In genomic region chr14:75130501-75131318, GRCm38 (mm10) we compare ENCODE assay signal across 7 mouse cellular contexts. TPM values are rescaled to one million over a fixed set of nuclear protein-coding genes. Genes with fewer than 3 reads are reported as not detected.
DNase-seq lines count a peak whose midpoint lies in the region; ATAC-seq and TF ChIP-seq lines count a peak whose summit lies in the region.

Gene Lrrc63 (minus strand): TSS chr14:75130881.
Gene Lcp1 (plus strand): TSS chr14:75131101.

- peak within 1 kb of the TSS; percentile 83 for H3K27ac ChIP-seq in embryonic facial prominence, embryonic 10.5 days (replicated peaks)
- no peak within 1 kb of the TSS for H3K27ac ChIP-seq in limb, embryonic 11.5 days (replicated peaks; ENCODE audit: low read depth, low read length)
- peak within 1 kb of the TSS; percentile 69 for H3K27ac ChIP-seq in midbrain, embryonic 13.5 days
- peak within 1 kb of the TSS; percentile 21; the same call in 1 of the 2 replicates for H3K27ac ChIP-seq in small intestine, adult 2 months (ENCODE audit: insufficient read depth, low read depth, low read length)

- WGBS in embryonic facial prominence, embryonic 10.5 days, result under 1% methylated on average over 42 of the region's 42 CpGs
- 0% methylated on average over 37 of the region's 42 CpGs for WGBS in limb, embryonic 11.5 days
- WGBS in midbrain, embryonic 13.5 days, result 0% methylated on average over 39 of the region's 42 CpGs
- 1% methylated on average over 42 of the region's 42 CpGs for WGBS in small intestine, adult 2 months

- ATAC-seq in limb, embryonic 11.5 days (ENCODE audit: insufficient number of reproducible peaks, low FRiP score, low TSS enrichment, low read depth), result peak; percentile 89
- peak; percentile 95 for ATAC-seq in midbrain, embryonic 13.5 days

- H3K4me2 ChIP-seq in limb, embryonic 11.5 days (ENCODE audit: low read depth, severe bottlenecking), result peak within 1 kb of the TSS; percentile 72
- peak within 1 kb of the TSS; percentile 83 for H3K4me2 ChIP-seq in midbrain, embryonic 13.5 days (replicated peaks)

- H3K9me3 ChIP-seq in embryonic facial prominence, embryonic 10.5 days, result no peaks in the 10 kb centered on the region
- no peaks in the 10 kb centered on the region for H3K9me3 ChIP-seq in limb, embryonic 11.5 days (ENCODE audit: control insufficient read depth, low read length)
- H3K9me3 ChIP-seq in midbrain, embryonic 13.5 days, result no peaks in the 10 kb centered on the region

- peak within 1 kb of the TSS; percentile 65 for H3K9ac ChIP-seq in limb, embryonic 11.5 days (ENCODE audit: low read length)
- peak within 1 kb of the TSS; percentile 64 for H3K9ac ChIP-seq in midbrain, embryonic 13.5 days (replicated peaks)

- peak; percentile 90 for DNase-seq in adrenal gland, postnatal 14 days
- peak; percentile 92 for DNase-seq in embryonic facial prominence, embryonic 10.5 days (ENCODE audit: low spot score)
- DNase-seq in heart, adult 11 months, result peak; percentile 98
- DNase-seq in kidney, adult 11 months, result peak; percentile 79
- peak; percentile 88 for DNase-seq in limb, embryonic 11.5 days (ENCODE audit: low spot score)

- no peaks in the 10 kb centered on the region for H3K36me3 ChIP-seq in embryonic facial prominence, embryonic 10.5 days (replicated peaks)
- no peaks in the 10 kb centered on the region for H3K36me3 ChIP-seq in limb, embryonic 11.5 days (ENCODE audit: control insufficient read depth, insufficient read depth, low read length)
- no peaks in the 10 kb centered on the region for H3K36me3 ChIP-seq in midbrain, embryonic 13.5 days
- no peaks in the 10 kb centered on the region for H3K36me3 ChIP-seq in small intestine, adult 2 months (ENCODE audit: control insufficient read depth, insufficient read depth, low read length)

- H3K4me1 ChIP-seq in embryonic facial prominence, embryonic 10.5 days, result peaks cover 6% of the 10 kb centered on the region; the same call in 1 of the 2 replicates
- no peaks in the 10 kb centered on the region for H3K4me1 ChIP-seq in limb, embryonic 11.5 days (ENCODE audit: control insufficient read depth, insufficient read depth, low read length)
- H3K4me1 ChIP-seq in midbrain, embryonic 13.5 days (replicated peaks), result peaks cover 11% of the 10 kb centered on the region; the same call in 1 of the 2 replicates
- no peaks in the 10 kb centered on the region; the same call in none of the 2 replicates for H3K4me1 ChIP-seq in small intestine, adult 2 months (ENCODE audit: control insufficient read depth, insufficient read depth, insufficient read length, low read length)

- TF ChIP-seq CTCF in small intestine, adult 2 months (IDR thresholded peaks at IDR 0.05; ENCODE audit: extremely low read depth, insufficient read length, insufficient replicate concordance, low read depth, low read length), result no peak

- H3K27me3 ChIP-seq in embryonic facial prominence, embryonic 10.5 days (replicated peaks; ENCODE audit: low read depth, poor library complexity, severe bottlenecking), result peaks cover 15% of the 10 kb centered on the region
- no peaks in the 10 kb centered on the region for H3K27me3 ChIP-seq in limb, embryonic 11.5 days (ENCODE audit: control insufficient read depth, insufficient read depth, low read length)
- H3K27me3 ChIP-seq in midbrain, embryonic 13.5 days, result 0 out of 2 replicates have a peak, but pooled peaks cover 7% of the 10 kb centered on the region
- no peaks in the 10 kb centered on the region; the same call in 1 of the 2 replicates for H3K27me3 ChIP-seq in small intestine, adult 2 months (ENCODE audit: control insufficient read depth, insufficient read depth, low read length)

- peak; percentile 28; the same call in 1 of the 2 replicates for TF ChIP-seq POLR2A in small intestine, adult 2 months (IDR thresholded peaks at IDR 0.05; ENCODE audit: low read depth, low read length)

- peak within 1 kb of the TSS; percentile 66 for H3K4me3 ChIP-seq in embryonic facial prominence, embryonic 10.5 days
- peak within 1 kb of the TSS; percentile 48 for H3K4me3 ChIP-seq in limb, embryonic 11.5 days (ENCODE audit: low read depth, low read length)
- H3K4me3 ChIP-seq in midbrain, embryonic 13.5 days (replicated peaks), result peak within 1 kb of the TSS; percentile 57
- peak within 1 kb of the TSS; percentile 86 for H3K4me3 ChIP-seq in small intestine, adult 2 months (ENCODE audit: low read depth, low read length)

RNA-seq across cellular contexts. Expression of gene Lrrc63, which starts in this region (rescaled TPM):
- total RNA-seq in adrenal gland, postnatal 14 days (2021), result not detected in 2 replicates
- polyA plus RNA-seq in embryonic facial prominence, embryonic 10.5 days (2016; fragmentation: Nextera tagmentation; extraction: Ambion mirVana), result 0.13 TPM in 1 of 2 replicates, not detected in the other
- 0.14 TPM in 1 of 2 replicates, not detected in the other for polyA plus RNA-seq in limb, embryonic 11.5 days (2014; fragmentation: Nextera tagmentation; extraction: Ambion mirVana)
- 0.09 and 0.10 TPM in 2 replicates for polyA plus RNA-seq in midbrain, embryonic 13.5 days (2015; fragmentation: Nextera tagmentation; extraction: Ambion mirVana)
- not detected in 2 replicates for polyA plus RNA-seq in small intestine, adult 2 months (2012; rRNA removed)

RNA-seq across cellular contexts. Expression of gene Lcp1, which starts in this region (rescaled TPM):
- 13.7 and 39.0 TPM in 2 replicates for total RNA-seq in adrenal gland, postnatal 14 days (2021)
- 20.7 and 25.5 TPM in 2 replicates for polyA plus RNA-seq in embryonic facial prominence, embryonic 10.5 days (2016; fragmentation: Nextera tagmentation; extraction: Ambion mirVana)
- 21.4 and 23.0 TPM in 2 replicates for polyA plus RNA-seq in limb, embryonic 11.5 days (2014; fragmentation: Nextera tagmentation; extraction: Ambion mirVana)
- 13.7 and 16.6 TPM in 2 replicates for polyA plus RNA-seq in midbrain, embryonic 13.5 days (2015; fragmentation: Nextera tagmentation; extraction: Ambion mirVana)
- 3.9 and 5.6 TPM in 2 replicates for polyA plus RNA-seq in small intestine, adult 2 months (2012; rRNA removed)
